Mouse (Mus musculus): ENCODE measurements at regions not wholly inside any gene's neighbourhood (a gene's known extent, or its start where the extent isn't known, plus 50 kb on each side); places are given as distances from the start of the nearest gene placed in this dataset.

GRCm38 (mm10) chr15:103102068-103102840, 64.6 kb downstream of the Smug1 start:
- no peak overlapping the region for H3K27ac ChIP-seq (ENCODE audit: insufficient read depth, low read depth, low read length)
- H3K4me1 ChIP-seq (ENCODE audit: control insufficient read depth, insufficient read depth, low read length), result no peaks in the 10 kb centered on the region; the same call in 1 of the 2 replicates
- TF ChIP-seq CTCF (conservative IDR thresholded peaks at IDR 0.05; ENCODE audit: insufficient read depth, insufficient read length, low read depth, low read length) (no peak), POLR2A (IDR thresholded peaks at IDR 0.05; ENCODE audit: low read depth, low read length) (no peak)
- peak overlapping the region; percentile 55 for H3K4me3 ChIP-seq (ENCODE audit: insufficient read depth, low read depth, low read length)
- no peaks in the 10 kb centered on the region for H3K36me3 ChIP-seq (ENCODE audit: control insufficient read depth, insufficient read depth, low read length)
- H3K27me3 ChIP-seq (replicated peaks; ENCODE audit: control insufficient read depth, insufficient read depth, low read length), result no peaks in the 10 kb centered on the region; the same call in 1 of the 2 replicates
- 8% methylated on average over 46 of the region's 46 CpGs for WGBS
- peak; percentile 64 for DNase-seq

GRCm38 (mm10) chr15:103100121-103100520, 66.8 kb downstream of the Smug1 start:
- TF ChIP-seq CTCF (conservative IDR thresholded peaks at IDR 0.05; ENCODE audit: insufficient read depth, insufficient read length, low read depth, low read length), result no peak
- TF ChIP-seq POLR2A (IDR thresholded peaks at IDR 0.05; ENCODE audit: low read depth, low read length), result no peak
- H3K36me3 ChIP-seq (ENCODE audit: control insufficient read depth, insufficient read depth, low read length), result no peaks in the 10 kb centered on the region
- no peak for DNase-seq
- WGBS, result 80% methylated on average over 4 of the region's 4 CpGs
- no peak overlapping the region for H3K4me3 ChIP-seq (ENCODE audit: insufficient read depth, low read depth, low read length)
- H3K27ac ChIP-seq (ENCODE audit: insufficient read depth, low read depth, low read length), result no peak overlapping the region
- H3K27me3 ChIP-seq (replicated peaks; ENCODE audit: control insufficient read depth, insufficient read depth, low read length), result no peaks in the 10 kb centered on the region; the same call in 1 of the 2 replicates
- H3K4me1 ChIP-seq (ENCODE audit: control insufficient read depth, insufficient read depth, low read length), result no peaks in the 10 kb centered on the region

GRCm38 (mm10) chr15:103094457-103094856, 72.4 kb downstream of the Smug1 start:
- WGBS, result 70% methylated on average over 7 of the region's 7 CpGs
- no peak for TF ChIP-seq CTCF (conservative IDR thresholded peaks at IDR 0.05; ENCODE audit: insufficient read depth, insufficient read length, low read depth, low read length)
- no peak for TF ChIP-seq POLR2A (IDR thresholded peaks at IDR 0.05; ENCODE audit: low read depth, low read length)
- H3K4me1 ChIP-seq (ENCODE audit: control insufficient read depth, insufficient read depth, low read length), result peaks cover 10% of the 10 kb centered on the region; the same call in 1 of the 2 replicates
- H3K27ac ChIP-seq (ENCODE audit: insufficient read depth, low read depth, low read length), result no peak overlapping the region
- H3K4me3 ChIP-seq (ENCODE audit: insufficient read depth, low read depth, low read length), result no peak overlapping the region
- DNase-seq, result peak; percentile 63
- no peaks in the 10 kb centered on the region; the same call in 1 of the 2 replicates for H3K27me3 ChIP-seq (replicated peaks; ENCODE audit: control insufficient read depth, insufficient read depth, low read length)
- H3K36me3 ChIP-seq (ENCODE audit: control insufficient read depth, insufficient read depth, low read length), result no peaks in the 10 kb centered on the region

- Histone ChIP-seq H3K4me3 (ENCODE audit: insufficient read depth, low read depth, low read length) (no peak overlapping the region), H3K36me3 (ENCODE audit: control insufficient read depth, insufficient read depth, low read length) (no peaks in the 10 kb centered on the region), H3K27ac (ENCODE audit: insufficient read depth, low read depth, low read length) (no peak overlapping the region), H3K27me3 (replicated peaks; ENCODE audit: control insufficient read depth, insufficient read depth, low read length) (no peaks in the 10 kb centered on the region; the same call in 1 of the 2 replicates), H3K4me1 (ENCODE audit: control insufficient read depth, insufficient read depth, low read length) (peaks cover 10% of the 10 kb centered on the region; the same call in 1 of the 2 replicates)
- 50% methylated on average over 12 of the region's 12 CpGs for WGBS
- TF ChIP-seq POLR2A (IDR thresholded peaks at IDR 0.05; ENCODE audit: low read depth, low read length) (no peak), CTCF (conservative IDR thresholded peaks at IDR 0.05; ENCODE audit: insufficient read depth, insufficient read length, low read depth, low read length) (no peak)
- DNase-seq, result no peak
Measured at GRCm38 (mm10) chr15:103093655-103094054, 73.2 kb downstream of the Smug1 start.

GRCm38 (mm10) chr15:103092496-103092895, 73.8 kb downstream of the Hoxc4 start:
- no peak for DNase-seq
- Histone ChIP-seq H3K27ac (ENCODE audit: insufficient read depth, low read depth, low read length) (no peak overlapping the region), H3K4me1 (ENCODE audit: control insufficient read depth, insufficient read depth, low read length) (peaks cover 10% of the 10 kb centered on the region; the same call in 1 of the 2 replicates), H3K27me3 (replicated peaks; ENCODE audit: control insufficient read depth, insufficient read depth, low read length) (no peaks in the 10 kb centered on the region; the same call in 1 of the 2 replicates), H3K4me3 (ENCODE audit: insufficient read depth, low read depth, low read length) (no peak overlapping the region), H3K36me3 (ENCODE audit: control insufficient read depth, insufficient read depth, low read length) (no peaks in the 10 kb centered on the region)
- no peak for TF ChIP-seq POLR2A (IDR thresholded peaks at IDR 0.05; ENCODE audit: low read depth, low read length)
- peak; percentile 32; the same call in 1 of the 2 replicates for TF ChIP-seq CTCF (conservative IDR thresholded peaks at IDR 0.05; ENCODE audit: insufficient read depth, insufficient read length, low read depth, low read length)

GRCm38 (mm10) chr15:103090280-103091164, 71.8 kb downstream of the Hoxc4 start:
- WGBS, result 43% methylated on average over 6 of the region's 6 CpGs
- Histone ChIP-seq H3K27me3 (replicated peaks; ENCODE audit: control insufficient read depth, insufficient read depth, low read length) (no peaks in the 10 kb centered on the region), H3K4me1 (ENCODE audit: control insufficient read depth, insufficient read depth, low read length) (peaks cover 15% of the 10 kb centered on the region; the same call in 1 of the 2 replicates), H3K36me3 (ENCODE audit: control insufficient read depth, insufficient read depth, low read length) (no peaks in the 10 kb centered on the region), H3K27ac (ENCODE audit: insufficient read depth, low read depth, low read length) (no peak overlapping the region), H3K4me3 (ENCODE audit: insufficient read depth, low read depth, low read length) (no peak overlapping the region)
- peak; percentile 78 for DNase-seq
- TF ChIP-seq POLR2A (IDR thresholded peaks at IDR 0.05; ENCODE audit: low read depth, low read length) (no peak), CTCF (conservative IDR thresholded peaks at IDR 0.05; ENCODE audit: insufficient read depth, insufficient read length, low read depth, low read length) (no peak)
